Mouse (Mus musculus) CH12.LX (cell line): Measurements from ENCODE around the gene Tbc1d22a. TPM values are rescaled to one million over a fixed set of nuclear protein-coding genes. Genes with fewer than 3 reads are reported as not detected.

Source experiments
- DNase-seq: peaks from one replicate; pipeline ENCODE4 v3.0.0-alpha.2; 2013; ENCODE audit errors: extremely low read depth
- H3K27ac ChIP-seq: 2 replicates; pipeline ENCODE4 v1.5.1; 2012; ENCODE audit warnings: low read depth, mild to moderate bottlenecking, control low read depth, moderate library complexity; ENCODE audit not compliant: insufficient read depth
- H3K27me3 ChIP-seq: replicated peaks from 2 replicates; pipeline ENCODE3; 2012; ENCODE audit warnings: inconsistent platforms
- H3K36me3 ChIP-seq, 2 experiments: replicated peaks in 1 of 2; 2 replicates each; pipeline versions ENCODE3 to v1.6.1; 2012; ENCODE audit warnings: inconsistent platforms in 1 of 2, low read length in 1 of 2, mild to moderate bottlenecking in 1 of 2, mixed read lengths in 1 of 2, moderate library complexity in 1 of 2; ENCODE audit not compliant: control insufficient read depth in 1 of 2, insufficient read depth in 1 of 2
- H3K4me1 ChIP-seq, 2 experiments: 2 replicates each; pipeline ENCODE4 v1.6.1; 2012; ENCODE audit warnings: inconsistent platforms in 1 of 2, moderate library complexity in 1 of 2; ENCODE audit not compliant: insufficient read depth in 2 of 2, control insufficient read depth in 1 of 2
- H3K4me2 ChIP-seq: 2 replicates; pipeline ENCODE4 v1.6.1; 2012; ENCODE audit warnings: low read depth, mild to moderate bottlenecking, control low read depth; ENCODE audit not compliant: poor library complexity, insufficient read depth, severe bottlenecking
- H3K4me3 ChIP-seq, 3 experiments: fragments of 150-350 bp in 1 of 3; sonication (generic) in 1 of 3; replicated peaks in 1 of 3; 2 replicates each; pipeline versions ENCODE3 to v1.5.1; 2011 to 2012; ENCODE audit warnings: low read depth in 2 of 3, low read length in 2 of 3, mild to moderate bottlenecking in 2 of 3, moderate library complexity in 2 of 3, control low read depth in 1 of 3, improper control_type of control experiment in 1 of 3, inconsistent platforms in 1 of 3, mixed read lengths in 1 of 3; ENCODE audit not compliant: poor library complexity in 1 of 3
- H3K79me2 ChIP-seq: replicated peaks from 2 replicates; pipeline ENCODE4 v1.6.1; 2012; ENCODE audit warnings: mild to moderate bottlenecking, moderate library complexity; ENCODE audit not compliant: control insufficient read depth, poor library complexity, insufficient read depth, severe bottlenecking; ENCODE audit errors: extremely low read depth
- H3K9ac ChIP-seq: 2 replicates; pipeline ENCODE4 v1.6.1; 2012; ENCODE audit warnings: low read depth, mild to moderate bottlenecking, control low read depth, moderate library complexity; ENCODE audit not compliant: insufficient read depth
- H3K9me3 ChIP-seq: replicated peaks from 2 replicates; pipeline ENCODE3; 2012; ENCODE audit warnings: low read length, inconsistent platforms, mixed read lengths
- BHLHE40 ChIP-seq: IDR thresholded peaks from 2 replicates; pipeline ENCODE4 v1.6.1; 2011; ENCODE audit warnings: mild to moderate bottlenecking, low read depth, low read length, improper control_type of control experiment
- CHD1 ChIP-seq: IDR thresholded peaks from 2 replicates; pipeline ENCODE4 v1.6.1; 2012; ENCODE audit warnings: low read depth, low read length, improper control_type of control experiment, inconsistent platforms
- CTCF ChIP-seq, 2 experiments: IDR thresholded peaks in 1 of 2; conservative IDR thresholded peaks in 1 of 2; 2 replicates each; pipeline ENCODE4 v1.5.1; 2011 to 2012; ENCODE audit warnings: low read depth in 2 of 2, low read length in 2 of 2, improper control_type of control experiment in 1 of 2, inconsistent platforms in 1 of 2, mild to moderate bottlenecking in 1 of 2, moderate library complexity in 1 of 2
- EP300 ChIP-seq: IDR thresholded peaks from 2 replicates; pipeline ENCODE4 v1.6.1; 2011; ENCODE audit warnings: low read length, improper control_type of control experiment
- ETS1 ChIP-seq: conservative IDR thresholded peaks from 2 replicates; pipeline ENCODE4 v1.6.1; 2012; ENCODE audit warnings: low read depth, mild to moderate bottlenecking, inconsistent platforms, low read length, improper control_type of control experiment, moderate library complexity
- GABPA ChIP-seq: IDR thresholded peaks from 2 replicates; pipeline ENCODE4 v1.6.1; 2012; ENCODE audit warnings: low read depth, low read length, improper control_type of control experiment, inconsistent platforms; ENCODE audit not compliant: insufficient replicate concordance
- IRF4 ChIP-seq: IDR thresholded peaks from 2 replicates; pipeline ENCODE4 v1.6.1; 2014; ENCODE audit warnings: low read depth, mild to moderate bottlenecking, inconsistent platforms, low read length, improper control_type of control experiment
- JUN ChIP-seq: IDR thresholded peaks from 2 replicates; pipeline ENCODE4 v1.6.1; 2011; ENCODE audit warnings: low read depth, mild to moderate bottlenecking, low read length, improper control_type of control experiment, moderate library complexity; ENCODE audit not compliant: insufficient read depth
- KAT2A ChIP-seq: IDR thresholded peaks from 2 replicates; pipeline ENCODE4 v1.6.1; 2012; ENCODE audit warnings: low read length, improper control_type of control experiment, inconsistent platforms; ENCODE audit not compliant: insufficient replicate concordance
- MAX ChIP-seq: IDR thresholded peaks from 2 replicates; pipeline ENCODE4 v1.6.1; 2011; ENCODE audit warnings: low read length, improper control_type of control experiment
- MAZ ChIP-seq: IDR thresholded peaks from 2 replicates; pipeline ENCODE4 v1.6.1; 2012; ENCODE audit warnings: low read depth, mild to moderate bottlenecking, inconsistent platforms, low read length, improper control_type of control experiment, moderate library complexity
- MEF2A ChIP-seq: IDR thresholded peaks from 2 replicates; pipeline ENCODE4 v1.6.1; 2014; ENCODE audit warnings: low read depth, mild to moderate bottlenecking, inconsistent platforms, low read length, improper control_type of control experiment, borderline replicate concordance
- MXI1 ChIP-seq: IDR thresholded peaks from 2 replicates; pipeline ENCODE4 v1.6.1; 2011; ENCODE audit warnings: mild to moderate bottlenecking, low read depth, low read length, improper control_type of control experiment
- MYC ChIP-seq: IDR thresholded peaks from 2 replicates; pipeline ENCODE4 v1.6.1; 2011; ENCODE audit warnings: low read depth, mild to moderate bottlenecking, improper control_type of control experiment, low read length
- NRF1 ChIP-seq: IDR thresholded peaks from 2 replicates; pipeline ENCODE4 v1.6.1; 2014; ENCODE audit warnings: low read depth, mild to moderate bottlenecking, inconsistent platforms, low read length, improper control_type of control experiment, moderate library complexity
- PAX5 ChIP-seq: IDR thresholded peaks from 2 replicates; pipeline ENCODE4 v1.6.1; 2012; ENCODE audit warnings: low read length, inconsistent platforms, mixed read lengths
- POLR2A ChIP-seq: IDR thresholded peaks from 2 replicates; pipeline ENCODE4 v1.6.1; 2011; ENCODE audit warnings: low read depth, mild to moderate bottlenecking, improper control_type of control experiment, low read length
- RCOR1 ChIP-seq: conservative IDR thresholded peaks from 2 replicates; pipeline ENCODE4 v1.6.1; 2012; ENCODE audit warnings: low read depth, mild to moderate bottlenecking, inconsistent platforms, low read length, improper control_type of control experiment
- TBP ChIP-seq: conservative IDR thresholded peaks from 2 replicates; pipeline ENCODE4 v1.6.1; 2011; ENCODE audit warnings: low read depth, low read length, improper control_type of control experiment
- TCF12 ChIP-seq: IDR thresholded peaks from 2 replicates; pipeline ENCODE4 v1.6.1; 2014; ENCODE audit warnings: low read depth, mild to moderate bottlenecking, inconsistent platforms, low read length, improper control_type of control experiment
- USF1 ChIP-seq: IDR thresholded peaks from 2 replicates; pipeline ENCODE4 v1.6.1; 2014; ENCODE audit warnings: low read depth, mild to moderate bottlenecking, inconsistent platforms, low read length, improper control_type of control experiment
- USF2 ChIP-seq: conservative IDR thresholded peaks from 2 replicates; pipeline ENCODE4 v1.6.1; 2011; ENCODE audit warnings: low read depth, low read length, improper control_type of control experiment
- ZC3H11A ChIP-seq: IDR thresholded peaks from 2 replicates; pipeline ENCODE4 v1.6.1; 2012; ENCODE audit warnings: low read depth, mild to moderate bottlenecking, inconsistent platforms, low read length, improper control_type of control experiment
- ZMIZ1 ChIP-seq: IDR thresholded peaks from 2 replicates; pipeline ENCODE4 v1.6.1; 2012; ENCODE audit warnings: low read depth, mild to moderate bottlenecking, inconsistent platforms, low read length, improper control_type of control experiment
- ZNF384 ChIP-seq: IDR thresholded peaks from 2 replicates; pipeline ENCODE4 v1.6.1; 2012; ENCODE audit warnings: low read depth, low read length, improper control_type of control experiment, inconsistent platforms
- dilution Hi-C: fragments of 300-500 bp; cut with MboI; formaldehyde crosslinking; loops from 2 replicates; pipeline ENCODE4 v1.14.3; 2020; ENCODE audit warnings: low sequenced_read_pairs; ENCODE audit not compliant: extremely low pct_unique_long_range_greater_than_20kb, extremely low pct_ligation_motif_present
- in situ Hi-C: fragments of 300-500 bp; cut with MboI; formaldehyde crosslinking; loops from 3 replicates; pipeline ENCODE4 v1.14.3; 2019; ENCODE audit warnings: low sequenced_read_pairs, low pct_ligation_motif_present, low pct_unique_long_range_greater_than_20kb, mixed read lengths
- polyA plus RNA-seq: library from polyadenylated mRNA; unstranded; fragments of >175 nt; gene quantifications from 2 replicates; pipeline ENCODE4 v1.2.1, GENCODE M21; 2012; ENCODE audit warnings: low read depth; ENCODE audit not compliant: insufficient read length
- total RNA-seq, 2 experiments: library from RNA; depleted of rRNA; stranded (reverse); fragments of 300-350 nt in 1 of 2; fragments of >200 nt in 1 of 2; gene quantifications; 2 replicates each; pipeline ENCODE4 v1.2.3; 2012 to 2014

Gene Tbc1d22a
- total and polyA plus RNA-seq, 3 experiments, result 17.6 to 20.2 (median 19.4) TPM

- dilution Hi-C loops (no loop called here), in situ Hi-C loops (no loop called here)
- TF ChIP-seq ZNF384 (no peak), USF2 (no peak), PAX5 (no peak), JUN (no peak), BHLHE40 (no peak), IRF4 (no peak), MAZ (no peak), MEF2A (no peak), MYC (no peak), GABPA (no peak)
- Histone ChIP-seq H3K9ac (no peak overlapping the region), H3K4me3 (no peak overlapping the region), H3K36me3 (peaks cover 0 to 24% of the 10 kb centered on the region in 2 experiments), H3K9me3 (no peaks in the 10 kb centered on the region), H3K27ac (no peak overlapping the region), H3K79me2 (no peaks in the 10 kb centered on the region), H3K4me2 (no peak overlapping the region), H3K27me3 (no peaks in the 10 kb centered on the region), H3K4me1 (peaks cover 2 to 27% of the 10 kb centered on the region in 2 experiments; a peak in 3 of 4 replicates)
- no peak for DNase-seq
These were observed 115.7 kb downstream of the Tbc1d22a start for GRCm38 (mm10) chr15:86329911-86330310.

- in situ Hi-C loops, result no loop called here
- Histone ChIP-seq H3K9ac (no peak overlapping the region), H3K4me3 (no peak overlapping the region), H3K36me3 (peaks cover 0 to 26% of the 10 kb centered on the region in 2 experiments), H3K4me2 (no peak overlapping the region), H3K9me3 (no peaks in the 10 kb centered on the region), H3K79me2 (no peaks in the 10 kb centered on the region), H3K4me1 (peaks cover 2 to 27% of the 10 kb centered on the region in 2 experiments; a peak in 3 of 4 replicates), H3K27ac (no peak overlapping the region), H3K27me3 (no peaks in the 10 kb centered on the region)
- DNase-seq, result no peak
- TF ChIP-seq KAT2A (no peak), USF1 (no peak), RCOR1 (no peak), MAX (no peak), CTCF (conservative IDR thresholded peaks at IDR 0.05 in 1 of 2, IDR thresholded peaks at IDR 0.05 in 1 of 2; ENCODE audit: low read depth in 2 of 2, low read length in 2 of 2) (no peak), POLR2A (no peak), MXI1 (no peak), ZC3H11A (no peak), EP300 (no peak), ETS1 (no peak), TCF12 (no peak), NRF1 (no peak), USF2 (no peak), ZMIZ1 (no peak), TBP (no peak), CHD1 (no peak), PAX5 (no peak)
- dilution Hi-C loops, result no loop called here
These were observed 116.2 kb downstream of the Tbc1d22a start for GRCm38 (mm10) chr15:86330454-86330853.
